Mouse (Mus musculus) heart, postnatal 0 days (tissue): ENCODE measurements around the gene Oas1c. TPM values are rescaled to one million over a fixed set of nuclear protein-coding genes. Genes with fewer than 3 reads are reported as not detected.

Experiments
- ATAC-seq: fragments of 200-750 bp; cut with Nextera tagmentation; 2 replicates; pipeline ENCODE4 v1.8.0; 2017; ENCODE audit warnings: low read depth, moderate number of reproducible peaks, moderate library complexity; ENCODE audit not compliant: insufficient read depth
- DNase-seq: peaks from one replicate; pipeline ENCODE4 v3.0.0-alpha.2; 2016; ENCODE audit warnings: low spot score
- H3K27ac ChIP-seq: fragments of 300-500 bp; sonication (generic); 2 replicates; pipeline ENCODE4 v1.5.1; 2014; ENCODE audit warnings: low read depth, mild to moderate bottlenecking
- H3K27me3 ChIP-seq: fragments of 300-500 bp; sonication (generic); 2 replicates; pipeline ENCODE4 v1.6.1; 2014; ENCODE audit warnings: low read length, mixed read lengths; ENCODE audit not compliant: control insufficient read depth, insufficient read depth
- H3K36me3 ChIP-seq: fragments of 300-500 bp; sonication (generic); replicated peaks from 2 replicates; pipeline ENCODE4 v1.6.1; 2014; ENCODE audit warnings: low read length, mixed read lengths; ENCODE audit not compliant: control insufficient read depth, insufficient read depth
- H3K4me1 ChIP-seq: fragments of 300-500 bp; sonication (generic); 2 replicates; pipeline ENCODE4 v1.6.1; 2014; ENCODE audit warnings: antibody characterized with exemption; ENCODE audit not compliant: control insufficient read depth, insufficient read depth
- H3K4me2 ChIP-seq: fragments of 300-500 bp; sonication (generic); 2 replicates; pipeline ENCODE4 v1.6.1; 2014; ENCODE audit warnings: low read depth, mild to moderate bottlenecking, low read length, moderate library complexity
- H3K4me3 ChIP-seq: fragments of 300-500 bp; sonication (generic); 2 replicates; pipeline ENCODE4 v1.5.1; 2014; ENCODE audit warnings: low read depth, low read length
- H3K9ac ChIP-seq: fragments of 300-500 bp; sonication (generic); replicated peaks from 2 replicates; pipeline ENCODE4 v1.6.1; 2014; ENCODE audit warnings: low read depth, low read length, mixed read lengths
- H3K9me3 ChIP-seq: fragments of 300-500 bp; sonication (generic); replicated peaks from 2 replicates; pipeline ENCODE4 v1.6.1; 2016; ENCODE audit warnings: low read length; ENCODE audit not compliant: control insufficient read depth
- CTCF ChIP-seq: IDR thresholded peaks from 2 replicates; pipeline ENCODE4 v1.5.1; 2016; ENCODE audit warnings: antibody characterized with exemption, control low read depth, low read depth
- EP300 ChIP-seq: IDR thresholded peaks from 2 replicates; pipeline ENCODE4 v1.6.1; 2016; ENCODE audit warnings: antibody characterized with exemption, low read depth
- WGBS: fragments of 180-500 bp; shearing (Covaris S2); extraction: QIAGEN DNeasy Blood & Tissue Kit; methylation state at CpG from one replicate; pipeline ENCODE4 v1.1.7; 2014; 5-methylcytosine and 5-hydroxymethylcytosine counted together
- polyA plus RNA-seq: library from polyadenylated mRNA; unstranded; fragments of >200 nt; fragmentation: Nextera tagmentation; extraction: Ambion mirVana; gene quantifications from 2 replicates; pipeline ENCODE4 v1.2.1, GENCODE M21; 2015
- total RNA-seq: library from RNA; depleted of rRNA; stranded (reverse); fragments of >200 nt; gene quantifications from 2 replicates; pipeline ENCODE4 v1.2.3, GENCODE M21; 2014; ENCODE audit warnings: low replicate concordance

Gene Oas1c
- total and polyA plus RNA-seq, 2 experiments from 2014 or later = 0.34 to 0.83 TPM

DNA sequence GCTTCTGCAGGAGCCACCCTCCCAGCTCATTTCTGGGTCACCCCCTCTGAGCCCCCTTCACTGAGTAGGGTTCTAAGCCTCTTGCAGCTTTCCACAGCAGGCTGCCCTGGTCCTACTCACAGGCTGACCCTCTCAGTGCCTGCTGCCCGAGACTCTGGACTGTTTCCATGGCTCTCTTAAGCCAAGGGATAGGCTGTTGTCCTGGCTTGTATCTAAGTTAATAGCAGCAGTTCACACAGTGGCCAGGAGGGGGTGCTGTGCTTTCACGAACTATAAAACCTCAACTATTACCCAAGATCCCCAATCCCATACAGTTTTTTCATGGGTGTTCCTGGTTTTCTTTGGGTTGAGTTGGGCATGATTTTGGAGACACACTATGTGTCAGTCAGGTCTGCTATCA lies 19.3 kb downstream of the Oas1c start:
- no peak for TF ChIP-seq EP300
- peak; percentile 68 for TF ChIP-seq CTCF

DNA sequence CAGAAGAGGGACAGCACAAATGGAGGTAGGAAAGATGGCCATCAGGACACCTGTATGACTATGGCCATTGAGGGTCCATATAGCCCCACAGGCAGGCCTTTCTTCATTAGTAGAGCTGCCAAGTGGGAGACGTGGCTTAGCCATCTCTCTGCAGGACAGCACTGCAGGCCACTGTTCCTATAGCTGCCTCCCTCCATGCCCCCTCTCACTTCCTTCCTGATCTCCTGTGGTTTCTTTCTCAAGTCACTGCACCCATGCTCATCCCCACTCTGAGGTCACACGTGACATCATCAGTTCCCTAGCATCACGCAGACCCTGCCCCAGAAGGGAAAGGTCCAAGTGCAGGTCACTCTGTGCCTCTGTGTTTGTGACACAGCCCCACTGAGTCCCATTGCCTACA lies 25.3 kb downstream of the Oas1c start:
- no peaks in the 10 kb centered on the region for H3K36me3 ChIP-seq
- no peak for DNase-seq
- no peak overlapping the region for H3K4me3 ChIP-seq
- no peak for TF ChIP-seq CTCF
- TF ChIP-seq EP300 = no peak
- no peak overlapping the region for H3K27ac ChIP-seq
- 0 out of 2 replicates have a peak, but pooled peaks cover 6% of the 10 kb centered on the region for H3K27me3 ChIP-seq
- no peak overlapping the region for H3K4me2 ChIP-seq
- no peak overlapping the region for H3K9ac ChIP-seq
- H3K4me1 ChIP-seq = no peaks in the 10 kb centered on the region
- H3K9me3 ChIP-seq = no peaks in the 10 kb centered on the region
- no peak for ATAC-seq
- WGBS = 56% methylated on average over 3 of the region's 3 CpGs

More for the DNA sequence above, 19.3 kb downstream of the Oas1c start:
- H3K27ac ChIP-seq = no peak overlapping the region
- H3K36me3 ChIP-seq = no peaks in the 10 kb centered on the region
- 13% methylated on average over 2 of the region's 2 CpGs for WGBS
- no peak overlapping the region for H3K4me3 ChIP-seq
- H3K4me1 ChIP-seq = no peaks in the 10 kb centered on the region
- H3K27me3 ChIP-seq = 0 out of 2 replicates have a peak, but pooled peaks cover 3% of the 10 kb centered on the region
- no peak overlapping the region for H3K4me2 ChIP-seq
- H3K9ac ChIP-seq = no peak overlapping the region
- DNase-seq = no peak
- H3K9me3 ChIP-seq = no peaks in the 10 kb centered on the region
- ATAC-seq = 0 out of 2 replicates have a peak, but pooled peaks have one; percentile 14

DNA sequence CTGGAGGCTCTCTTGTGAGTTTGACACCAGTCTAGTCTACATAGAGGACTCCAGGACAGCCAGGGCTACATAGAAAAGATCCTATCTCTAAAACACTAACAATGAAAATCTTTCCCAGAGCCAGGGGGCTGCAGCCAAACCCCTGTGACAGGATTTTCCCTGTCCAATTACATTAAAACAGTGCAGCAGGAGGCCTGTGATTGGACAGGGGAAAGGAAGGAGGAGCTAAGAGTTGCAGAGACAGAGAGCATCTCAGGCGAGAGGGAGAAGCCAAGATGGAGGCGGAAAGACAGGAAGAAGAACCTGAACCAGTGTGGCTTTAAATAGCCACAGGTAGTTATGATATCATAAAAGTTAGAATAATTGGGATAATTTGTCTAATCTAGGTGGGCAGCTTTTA lies 29.9 kb downstream of the Oas1c start:
- H3K4me1 ChIP-seq = peaks cover 20% of the 10 kb centered on the region
- ATAC-seq (no peak), DNase-seq (no peak)
- H3K4me3 ChIP-seq = no peak overlapping the region
- H3K36me3 ChIP-seq = no peaks in the 10 kb centered on the region
- no peak overlapping the region for H3K27ac ChIP-seq
- WGBS = 81% methylated on average over 2 of the region's 2 CpGs
- no peak overlapping the region for H3K4me2 ChIP-seq
- TF ChIP-seq CTCF = no peak
- no peak for TF ChIP-seq EP300
- H3K9ac ChIP-seq = no peak overlapping the region
- H3K27me3 ChIP-seq = 0 out of 2 replicates have a peak, but pooled peaks cover 3% of the 10 kb centered on the region
- no peaks in the 10 kb centered on the region for H3K9me3 ChIP-seq

DNA sequence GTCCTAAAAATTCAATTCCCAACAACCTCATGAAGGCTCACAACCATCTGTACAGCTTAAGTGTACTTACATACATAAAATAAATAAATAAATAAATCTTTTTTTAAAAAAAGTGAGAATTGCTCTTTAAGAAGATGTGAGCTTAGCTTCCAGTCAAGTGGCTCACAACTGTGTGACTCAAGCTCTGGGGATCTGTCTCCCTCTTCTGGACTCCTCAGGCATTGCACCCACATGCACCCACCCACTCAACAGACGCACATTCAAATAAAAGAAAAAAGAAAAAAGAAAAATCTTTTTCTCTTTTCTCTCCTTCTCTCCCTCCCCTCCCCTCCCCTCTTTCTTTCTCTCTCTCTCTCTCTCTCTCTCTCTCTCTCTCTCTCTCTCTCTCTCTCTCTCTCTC lies 30.7 kb downstream of the Oas1c start:
- no peak overlapping the region for H3K9ac ChIP-seq
- WGBS = 100% methylated on average over 1 of the region's 1 CpGs
- H3K27me3 ChIP-seq = no peaks in the 10 kb centered on the region
- ATAC-seq = no peak
- no peak overlapping the region for H3K27ac ChIP-seq
- no peak for DNase-seq
- H3K36me3 ChIP-seq = no peaks in the 10 kb centered on the region
- peaks cover 23% of the 10 kb centered on the region for H3K4me1 ChIP-seq
- peak; percentile 6; the same call in 1 of the 2 replicates for TF ChIP-seq CTCF
- TF ChIP-seq EP300 = no peak
- H3K4me3 ChIP-seq = no peak overlapping the region
- no peaks in the 10 kb centered on the region for H3K9me3 ChIP-seq
- no peak overlapping the region for H3K4me2 ChIP-seq

DNA sequence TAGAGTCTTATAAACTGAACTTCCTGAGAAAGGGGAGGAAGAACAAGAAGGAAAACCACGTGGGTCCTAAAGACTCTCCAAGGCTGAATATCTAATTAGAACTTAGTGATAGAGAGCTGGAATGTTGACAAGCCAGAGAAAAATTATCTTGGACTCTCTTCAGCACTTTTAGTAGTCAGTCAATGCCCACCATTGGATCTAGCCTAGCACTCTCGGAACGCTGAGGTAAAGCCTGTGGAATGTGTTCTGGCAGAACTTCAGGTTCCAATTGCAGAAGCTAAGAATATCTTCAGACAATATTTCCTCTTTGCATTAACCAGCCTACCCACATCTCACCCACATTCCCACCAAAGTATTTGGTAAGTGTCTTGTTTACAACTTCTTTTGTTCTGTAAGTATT lies 32.4 kb downstream of the Oas1c start:
- TF ChIP-seq EP300 (peak; percentile 65), CTCF (no peak)
- Histone ChIP-seq H3K36me3 (no peaks in the 10 kb centered on the region), H3K4me1 (peaks cover 32% of the 10 kb centered on the region), H3K27me3 (no peaks in the 10 kb centered on the region), H3K9ac (no peak overlapping the region), H3K9me3 (no peaks in the 10 kb centered on the region), H3K4me2 (peak overlapping the region; percentile 45), H3K4me3 (peak overlapping the region; percentile 14), H3K27ac (peak overlapping the region; percentile 89)
- ATAC-seq (peak; percentile 65), DNase-seq (peak; percentile 50)
- WGBS = 0% methylated on average over 3 of the region's 3 CpGs

DNA sequence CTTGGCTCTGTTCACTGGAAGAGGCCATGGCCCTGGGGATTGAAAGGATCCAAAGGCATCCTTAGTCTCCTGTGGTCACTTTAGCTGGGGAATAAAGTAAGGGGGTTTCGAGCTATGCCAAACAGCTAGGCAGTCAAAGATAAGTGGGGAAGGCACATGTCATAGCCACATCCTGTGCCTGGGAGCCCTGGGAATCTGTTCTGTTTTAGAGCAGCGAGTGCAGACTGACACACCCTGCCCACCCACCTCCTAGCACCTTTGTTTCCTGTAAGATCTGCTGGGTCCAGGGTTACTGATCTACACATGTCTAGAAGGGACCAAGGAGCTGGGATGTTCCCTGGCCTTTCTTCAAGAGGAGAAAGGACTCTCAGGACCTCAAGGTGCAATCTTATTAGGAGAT lies 33.4 kb downstream of the Oas1c start:
- H3K36me3 ChIP-seq = no peaks in the 10 kb centered on the region
- TF ChIP-seq EP300 (no peak), CTCF (no peak)
- peak overlapping the region; percentile 89; the same call in 1 of the 2 replicates for H3K27ac ChIP-seq

More for the DNA sequence above, 33.4 kb downstream of the Oas1c start:
- ATAC-seq (no peak), DNase-seq (no peak)
- H3K27me3 ChIP-seq = no peaks in the 10 kb centered on the region
- no peak overlapping the region for H3K4me3 ChIP-seq
- no peak overlapping the region for H3K9ac ChIP-seq
- WGBS = 36% methylated on average over 2 of the region's 2 CpGs
- H3K9me3 ChIP-seq = no peaks in the 10 kb centered on the region
- peaks cover 32% of the 10 kb centered on the region for H3K4me1 ChIP-seq
- H3K4me2 ChIP-seq = no peak overlapping the region
